Mouse (Mus musculus) mouse embryonic stem cell (cell line): Measurements from ENCODE around the gene Scoc.

Experiments
- in situ Hi-C, 2 experiments: fragments of 300-500 bp; cut with MboI; formaldehyde crosslinking; loops; 1 replicate in 1 of 2; 3 replicates in 1 of 2; pipeline ENCODE4 v1.14.3; 2019 to 2020; ENCODE audit warnings: low sequenced_read_pairs in 2 of 2, low pct_unique_long_range_greater_than_20kb in 1 of 2, mixed read lengths in 1 of 2; ENCODE audit not compliant: unreplicated experiment in 1 of 2

Gene Scoc

GRCm38 (mm10) chr8:83416878-83417277, 41.3 kb downstream of the Scoc start:
- in situ Hi-C loops = no loop called here

GRCm38 (mm10) chr8:83408496-83408895, 49.7 kb downstream of the Scoc start:
- in situ Hi-C loops = no loop called here

- in situ Hi-C loops = no loop called here
These were observed 51.4 kb downstream of the Scoc start for GRCm38 (mm10) chr8:83406836-83407235.

GRCm38 (mm10) chr8:83405548-83405947, 52.6 kb downstream of the Scoc start:
- in situ Hi-C loops = no loop called here

- in situ Hi-C loops = no loop called here
These were observed 60.5 kb downstream of the Scoc start for GRCm38 (mm10) chr8:83397726-83398125.

- in situ Hi-C loops = no loop called here
These were observed 61.5 kb downstream of the Scoc start for GRCm38 (mm10) chr8:83396680-83397079.

- in situ Hi-C loops = no loop called here
These were observed 63.9 kb downstream of the Scoc start for GRCm38 (mm10) chr8:83394325-83394724.

- in situ Hi-C loops = no loop called here
These were observed 65.7 kb downstream of the Scoc start for GRCm38 (mm10) chr8:83392521-83392920.

- in situ Hi-C loops = no loop called here
These were observed 68.0 kb downstream of the Scoc start for GRCm38 (mm10) chr8:83390006-83390701.

GRCm38 (mm10) chr8:83389316-83390005, 68.7 kb downstream of the Scoc start, which contains the start of gene Clgn:
Gene Clgn (plus strand): TSS chr8:83389867.
- in situ Hi-C loops = no loop called here

GRCm38 (mm10) chr8:83382850-83383249, 75.3 kb downstream of the Scoc start:
- in situ Hi-C loops = no loop called here

GRCm38 (mm10) chr8:83381016-83381415, 77.2 kb downstream of the Scoc start:
- in situ Hi-C loops = no loop called here

GRCm38 (mm10) chr8:83380141-83380540, 78.0 kb downstream of the Scoc start:
- in situ Hi-C loops = no loop called here
